Mouse (Mus musculus) frontal cortex, postnatal 25 days (tissue): ENCODE data around the gene Zfhx3.
A peak's percentile ranks its signal among the peaks of the same experiment; 100 is the strongest.

Experiments used
- DNase-seq, 2 experiments: peaks; one replicate each; pipeline ENCODE4 v3.0.0; 2022; ENCODE audit warnings: low spot score in 2 of 2

Zfhx3 gene

DNA sequence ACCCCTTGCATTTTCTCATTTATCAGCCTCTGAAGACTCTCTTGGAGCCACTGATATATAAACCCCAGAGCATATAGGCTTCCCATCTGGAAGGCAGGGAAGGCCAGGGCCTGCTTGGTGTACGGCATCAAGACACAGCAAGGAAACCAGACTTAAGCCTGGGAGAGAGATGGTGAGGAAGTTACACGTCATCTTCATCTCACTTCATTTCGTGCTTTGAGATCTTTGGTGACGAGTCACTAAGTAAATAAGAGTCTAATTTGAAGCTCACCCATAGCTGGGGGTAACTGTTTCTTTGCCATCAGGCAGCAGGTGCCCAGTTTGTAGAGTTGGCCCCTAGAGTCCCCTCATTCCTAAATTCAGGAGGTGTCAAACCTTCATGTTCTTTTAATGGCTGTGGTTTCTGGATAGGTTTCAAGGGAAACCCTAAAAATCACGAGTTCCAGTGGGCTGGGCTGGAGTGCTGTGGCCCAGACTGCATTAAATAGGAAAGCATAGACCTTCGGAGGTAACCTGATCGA, 773.9 kb downstream of the Zfhx3 start:
- DNase-seq = no peak

DNA sequence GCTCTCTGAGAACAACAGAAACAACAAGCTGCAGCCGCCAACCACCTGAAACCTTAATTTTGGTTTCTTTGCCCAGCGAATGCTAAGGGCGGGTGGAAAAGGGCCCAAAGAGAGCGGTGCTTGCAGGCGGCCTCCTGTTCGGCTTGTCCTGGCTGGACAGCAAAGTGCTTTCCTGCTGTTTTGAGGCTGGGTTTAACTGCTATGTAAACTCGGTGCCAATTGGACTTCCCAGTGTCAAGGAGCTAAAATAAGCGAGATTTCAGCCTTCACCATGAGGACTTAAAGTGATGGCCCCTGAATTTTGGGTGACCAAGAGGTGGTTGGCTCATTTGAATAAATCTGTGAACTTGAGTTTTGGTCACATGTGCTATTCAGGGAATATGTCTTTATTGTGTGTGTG, 775.1 kb downstream of the Zfhx3 start:
- no peak for DNase-seq

DNA sequence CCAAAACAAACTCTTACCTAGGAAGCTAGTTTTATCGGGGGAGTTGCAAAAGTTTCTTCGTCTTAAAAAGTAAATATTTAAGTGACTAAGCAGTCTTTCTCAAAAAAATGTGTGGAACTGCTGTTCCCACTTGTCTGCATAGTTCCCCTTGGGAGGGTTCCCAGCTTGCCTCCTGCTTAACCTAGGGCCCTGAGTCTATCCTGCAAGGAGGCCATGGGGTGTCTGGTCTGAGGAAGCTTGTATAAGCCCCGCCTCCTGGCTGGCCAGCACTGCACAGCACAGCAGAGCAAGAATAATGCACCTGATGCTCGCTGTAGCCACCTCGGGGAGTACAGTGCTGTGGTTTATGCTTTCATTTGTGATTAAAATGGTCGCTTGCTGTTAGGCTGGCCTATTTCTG, 775.6 kb downstream of the Zfhx3 start:
- no peak for DNase-seq

DNA sequence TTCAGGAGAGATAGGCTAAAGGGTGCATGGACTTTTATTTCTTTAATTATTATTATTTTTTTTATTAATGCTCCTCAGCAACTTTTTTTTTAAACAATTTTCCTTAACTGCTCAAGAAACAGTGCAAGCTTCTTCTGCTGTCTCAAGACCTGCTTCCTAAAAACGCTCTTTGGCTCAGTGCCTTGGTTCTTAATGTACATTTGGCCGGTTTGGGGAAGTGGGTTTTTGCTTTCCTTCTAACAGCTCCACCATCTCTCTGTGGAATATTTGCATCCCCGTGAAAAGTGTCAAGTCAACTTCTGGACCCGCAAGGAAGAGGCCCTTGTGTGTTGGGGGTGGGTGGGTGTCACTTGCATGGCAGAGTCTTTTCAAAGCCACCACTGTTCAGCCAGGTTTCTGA, 778.4 kb downstream of the Zfhx3 start:
- DNase-seq = no peak

DNA sequence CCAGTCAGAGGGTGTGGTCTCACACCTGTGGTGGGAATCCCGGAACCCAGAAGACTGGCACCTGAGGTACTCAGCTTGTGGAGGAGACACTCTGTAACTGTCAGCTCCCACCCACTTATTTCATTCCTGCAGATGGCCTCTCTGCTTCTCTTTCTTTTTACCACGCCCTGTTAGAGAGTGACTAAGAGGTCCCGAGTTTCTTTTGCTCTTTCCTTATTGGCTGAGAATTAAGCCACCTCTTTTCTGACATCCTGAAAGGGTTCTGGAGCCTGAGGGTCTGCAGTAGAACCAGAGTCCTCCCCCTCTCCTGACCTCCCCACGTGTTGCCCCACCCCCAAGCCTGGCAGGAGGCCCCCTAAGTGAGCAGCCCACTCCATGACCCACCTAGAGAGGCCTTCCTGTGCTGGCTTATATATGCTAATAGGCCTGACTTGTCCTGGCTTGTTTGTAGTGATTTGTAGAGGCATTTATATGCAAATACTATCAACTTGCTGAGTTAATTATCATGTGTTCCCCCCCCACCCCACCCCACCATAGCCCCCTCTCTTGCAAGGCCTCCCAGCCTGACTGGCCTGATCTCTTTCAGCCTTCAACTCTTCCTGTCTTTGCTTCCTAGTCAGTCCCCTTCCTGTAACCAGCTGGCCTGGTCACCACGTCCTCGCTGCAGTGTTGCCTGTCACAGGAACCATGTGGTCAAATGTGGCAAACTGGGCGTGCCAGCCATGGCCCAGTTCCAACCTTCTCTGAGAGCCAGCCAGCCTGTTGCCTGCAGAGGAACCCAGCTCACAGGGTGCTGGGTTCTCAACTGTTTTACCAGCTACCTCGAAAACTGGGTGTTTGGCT, 780.4 kb downstream of the Zfhx3 start:
- no peak for DNase-seq

DNA sequence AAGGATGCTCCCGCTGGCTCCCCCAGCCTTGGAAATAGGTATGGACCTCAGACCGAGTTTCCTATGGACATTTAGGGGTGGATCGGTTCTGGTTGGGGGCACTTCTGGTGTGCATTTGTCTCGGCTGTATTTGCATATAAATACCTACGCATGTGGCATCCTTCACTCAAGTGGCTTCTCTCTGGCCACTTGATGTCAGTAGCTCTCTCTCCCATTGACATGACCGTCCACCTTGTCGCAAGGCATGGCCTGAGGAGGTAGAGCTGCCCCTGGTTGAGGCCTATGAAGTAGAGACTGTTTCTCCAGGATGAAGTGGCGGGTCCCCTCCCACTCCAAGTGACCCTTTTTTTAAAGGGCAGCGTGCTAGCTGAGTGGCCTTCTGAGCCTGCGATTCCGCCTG, 781.2 kb downstream of the Zfhx3 start:
- no peak for DNase-seq

DNA sequence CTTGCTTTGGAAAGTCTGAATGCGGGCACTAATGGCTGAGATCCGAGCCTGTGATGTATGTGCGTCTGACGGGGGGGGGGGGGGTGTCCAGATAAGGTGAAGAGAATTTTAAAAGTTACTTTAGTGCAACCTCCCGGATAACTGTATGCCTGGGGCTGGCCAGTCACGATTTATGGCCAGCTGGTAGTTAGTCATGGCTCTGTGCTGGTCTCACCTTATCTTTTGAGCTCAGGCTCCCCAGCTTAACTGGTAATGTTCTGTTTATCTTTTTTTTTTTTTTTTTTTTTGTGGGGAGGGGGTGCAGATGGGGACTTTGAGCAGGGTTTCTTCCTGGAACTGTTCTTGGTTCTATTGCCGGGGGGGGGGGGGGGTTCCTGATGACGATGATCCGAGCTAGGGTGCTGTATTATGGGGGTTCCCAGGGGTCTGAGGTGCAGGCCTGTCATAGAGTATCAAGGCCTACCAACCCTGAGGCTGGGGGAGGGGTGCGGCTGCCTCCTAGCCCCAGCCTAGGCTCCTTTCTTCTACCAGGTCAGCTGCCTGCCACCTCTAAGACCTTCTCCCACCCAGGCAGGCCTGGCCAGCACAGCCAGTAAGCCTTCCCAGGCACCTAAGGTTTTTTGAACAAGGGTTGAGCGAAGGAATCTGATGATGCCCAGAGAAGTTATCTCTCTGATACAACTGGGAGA, 782.5 kb downstream of the Zfhx3 start:
- no peak for DNase-seq

DNA sequence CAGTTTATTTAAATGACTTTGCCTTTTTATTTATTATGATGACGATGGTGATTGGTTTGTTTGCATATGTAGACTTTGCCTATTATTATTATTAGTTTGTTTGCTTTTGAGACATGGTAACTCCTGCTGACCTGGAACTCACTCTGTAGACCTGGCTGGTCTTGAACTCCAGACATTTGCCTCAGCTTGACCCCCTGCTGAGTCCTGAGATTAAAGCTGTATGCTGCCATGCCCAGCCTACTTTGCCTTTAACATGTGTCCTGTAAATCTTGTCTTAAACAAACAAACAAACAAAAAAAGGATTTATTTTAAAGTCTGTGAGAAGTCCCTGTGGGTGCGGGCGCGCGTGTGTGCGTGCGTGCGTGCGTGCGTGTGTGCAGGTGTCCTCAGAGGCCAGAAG, 783.2 kb downstream of the Zfhx3 start:
- no peak for DNase-seq

DNA sequence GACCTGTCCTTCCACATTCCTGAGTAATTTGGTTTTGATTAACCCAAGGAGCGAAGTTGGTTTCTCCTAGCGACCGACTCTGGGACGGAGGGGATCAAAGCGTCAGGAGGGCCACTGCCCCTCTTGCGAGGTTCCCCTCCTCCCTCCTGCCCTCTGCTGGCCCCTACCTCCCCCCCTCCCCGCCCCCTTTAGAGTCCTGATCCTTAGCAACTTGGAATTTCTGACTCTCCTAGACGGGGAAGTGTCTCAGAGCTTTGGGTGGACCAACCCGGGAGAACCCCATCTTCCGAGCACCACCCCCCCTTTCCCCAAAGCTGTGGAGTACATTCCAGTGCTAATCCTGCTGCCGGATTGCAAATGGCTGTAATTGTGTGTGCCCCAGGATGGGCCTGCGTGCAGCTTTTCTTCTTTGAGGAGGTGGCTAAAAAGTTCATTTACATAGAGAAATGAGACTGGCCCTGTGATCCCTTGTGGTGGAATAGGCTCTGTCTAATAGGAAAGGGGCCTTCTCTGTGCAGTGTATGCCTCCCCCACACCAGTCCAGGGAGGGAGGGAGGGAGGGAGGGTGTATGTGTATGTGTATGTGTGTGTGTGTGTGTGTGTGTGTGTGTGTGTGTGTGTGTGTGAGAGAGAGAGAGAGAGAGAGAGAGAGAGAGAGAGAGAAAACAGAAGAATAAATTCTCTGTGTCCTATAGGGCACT, 784.2 kb downstream of the Zfhx3 start:
- no peak for DNase-seq

DNA sequence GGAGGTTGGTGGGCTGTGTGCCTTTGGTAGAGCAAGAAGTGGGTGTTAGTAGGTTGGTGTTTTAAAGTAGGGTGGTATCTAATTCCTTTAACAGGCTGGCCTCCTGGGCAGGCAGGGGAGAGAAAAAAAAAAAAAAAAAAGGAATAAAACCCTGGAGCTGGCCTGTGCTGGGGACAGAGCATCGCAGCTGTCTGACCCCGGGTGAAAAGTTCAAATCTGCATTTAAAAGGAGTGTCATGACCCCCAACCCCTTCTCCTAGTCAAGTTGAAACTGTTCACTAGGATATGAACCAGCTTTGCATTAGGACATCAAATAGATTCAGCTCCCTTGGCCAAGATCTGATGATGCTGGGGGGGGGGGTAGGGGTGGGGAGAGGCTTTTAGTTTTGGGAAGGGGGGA, 786.7 kb downstream of the Zfhx3 start:
- DNase-seq = no peak

DNA sequence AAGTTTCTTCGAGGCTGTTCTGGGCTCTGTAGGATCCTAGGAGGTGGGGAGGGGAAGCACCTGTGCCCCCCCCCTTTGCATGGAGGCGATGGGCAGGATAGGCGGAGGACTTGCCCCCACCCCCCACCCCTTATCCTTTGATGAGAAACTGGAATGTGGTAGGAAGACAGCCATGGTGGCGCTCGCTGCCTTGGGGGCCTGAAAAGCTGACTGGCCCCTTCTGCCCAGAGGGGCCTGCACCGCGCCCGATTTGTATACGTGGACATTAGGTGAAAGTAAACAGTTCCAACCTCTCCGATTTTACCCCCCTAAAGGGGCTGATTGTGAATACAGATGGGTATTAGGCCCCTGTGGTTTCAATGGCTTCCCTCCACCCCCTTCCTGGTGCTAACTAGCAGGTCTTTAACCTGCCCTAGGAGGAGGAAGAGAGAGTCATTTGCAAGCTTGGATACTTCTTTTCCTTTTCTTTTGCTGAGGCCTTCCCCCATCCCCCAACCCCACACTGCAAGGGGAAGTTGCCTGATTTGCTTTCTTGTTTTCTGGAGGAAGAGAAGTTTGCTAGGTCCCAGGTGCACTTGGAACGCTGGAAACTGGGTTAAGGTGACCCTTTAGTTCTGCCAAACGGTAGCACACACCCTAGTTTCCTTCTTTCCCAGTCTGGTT, 787.4 kb downstream of the Zfhx3 start:
- DNase-seq = no peak

DNA sequence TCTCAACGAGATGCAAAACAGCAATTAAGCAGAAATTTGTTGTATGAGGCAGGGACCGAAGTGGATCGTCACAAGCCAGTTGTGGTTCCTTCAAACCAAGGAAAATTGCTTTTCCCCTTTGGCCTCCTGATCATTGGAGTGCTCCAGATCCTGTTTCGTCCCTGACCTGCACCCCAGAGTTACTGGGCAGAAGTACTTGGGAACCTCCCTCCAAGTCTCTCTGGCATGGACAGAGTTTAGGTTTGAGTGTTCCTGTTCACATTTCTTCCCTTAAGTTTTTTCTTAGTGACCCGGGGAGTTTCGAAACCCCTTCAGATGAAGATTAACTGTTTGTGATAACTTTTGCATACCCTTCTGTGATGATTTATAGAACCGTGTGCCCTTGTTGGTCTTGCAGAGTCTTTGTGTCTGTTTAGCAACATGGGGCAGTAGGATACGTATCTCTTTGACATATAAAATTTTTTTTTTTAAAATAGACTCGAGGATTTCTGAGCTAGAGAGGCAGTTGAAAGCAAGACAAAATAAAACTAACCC, 788.5 kb downstream of the Zfhx3 start:
- DNase-seq = no peak

DNA sequence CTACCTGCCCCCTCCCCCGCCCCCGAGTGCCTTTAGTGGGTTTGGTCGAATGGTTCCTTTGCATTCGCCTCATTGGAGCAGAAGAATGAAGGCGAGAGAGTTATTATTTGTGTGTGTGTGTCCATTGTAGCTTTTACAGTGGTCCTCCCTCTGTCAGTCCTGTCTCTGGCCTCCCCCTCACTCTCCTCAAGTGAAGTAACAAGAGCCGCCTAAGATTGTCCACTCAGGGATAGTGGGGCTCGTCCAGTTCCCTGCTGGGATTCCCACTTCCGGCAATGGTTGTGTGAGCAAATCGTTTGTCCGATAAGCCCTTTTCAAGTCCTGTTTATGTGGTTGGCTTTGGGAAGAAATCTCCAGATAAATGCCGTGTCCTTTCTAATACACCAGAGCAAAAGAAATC, 790.1 kb downstream of the Zfhx3 start:
- no peak for DNase-seq

DNA sequence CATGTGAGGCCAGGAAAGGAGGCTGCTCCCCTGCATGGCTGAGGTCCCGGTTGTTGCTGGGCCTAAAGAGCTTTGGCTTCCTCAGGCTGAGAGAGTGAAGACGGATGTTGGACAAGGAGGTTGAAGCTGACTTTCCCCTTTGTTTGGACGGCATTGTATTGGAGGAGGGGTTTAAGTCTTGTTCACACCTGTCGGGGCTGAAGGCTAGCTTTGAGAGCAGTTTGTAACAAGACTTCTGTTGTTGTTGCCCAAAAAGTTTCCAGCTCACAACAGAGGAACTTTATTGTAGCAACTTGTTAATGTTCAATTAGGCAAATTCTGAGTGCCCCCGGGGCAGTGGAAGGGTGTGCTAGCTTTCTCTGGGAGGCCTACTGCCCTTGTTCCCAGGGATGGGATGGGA, 790.9 kb downstream of the Zfhx3 start:
- DNase-seq = no peak

DNA sequence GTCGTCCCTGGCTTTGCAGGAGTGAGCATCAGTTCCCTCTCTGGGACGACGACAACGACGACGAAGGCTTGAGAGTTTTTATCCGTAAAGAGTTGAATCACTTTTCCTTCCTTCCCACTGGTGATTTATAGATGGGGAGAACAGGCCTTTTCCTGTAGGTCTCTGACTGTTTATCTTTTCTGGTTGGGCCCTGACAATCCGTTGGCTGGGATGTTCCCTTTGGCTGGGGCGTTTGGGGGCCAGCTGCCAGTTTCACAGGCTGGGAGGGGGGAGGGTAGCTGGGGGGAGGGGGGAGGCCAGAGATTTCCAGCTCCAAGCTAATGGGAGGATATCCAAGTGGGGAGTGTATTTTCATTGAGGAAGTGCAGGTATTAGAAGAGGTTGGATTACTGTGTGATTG, 794.0 kb downstream of the Zfhx3 start:
- DNase-seq = no peak

DNA sequence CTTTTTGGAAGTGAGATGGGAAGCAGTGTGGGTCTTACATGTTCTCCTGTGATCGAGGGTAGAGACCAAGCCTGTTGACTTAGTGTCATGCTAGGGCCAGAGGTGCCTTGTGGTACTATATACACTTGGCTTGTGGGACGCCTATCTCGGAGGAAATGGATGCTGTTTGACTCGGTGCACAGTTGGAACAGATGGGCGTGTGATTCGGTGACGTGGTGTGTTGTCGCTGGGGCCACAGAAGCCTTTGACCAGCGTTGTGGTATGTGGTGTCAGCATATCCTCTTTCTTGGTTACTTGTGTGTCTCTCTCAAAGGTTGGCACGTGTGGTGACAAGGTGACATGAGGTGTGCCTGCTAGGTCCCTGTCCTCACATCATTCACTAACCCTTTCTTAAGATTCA, 795.7 kb downstream of the Zfhx3 start:
- no peak for DNase-seq

DNA sequence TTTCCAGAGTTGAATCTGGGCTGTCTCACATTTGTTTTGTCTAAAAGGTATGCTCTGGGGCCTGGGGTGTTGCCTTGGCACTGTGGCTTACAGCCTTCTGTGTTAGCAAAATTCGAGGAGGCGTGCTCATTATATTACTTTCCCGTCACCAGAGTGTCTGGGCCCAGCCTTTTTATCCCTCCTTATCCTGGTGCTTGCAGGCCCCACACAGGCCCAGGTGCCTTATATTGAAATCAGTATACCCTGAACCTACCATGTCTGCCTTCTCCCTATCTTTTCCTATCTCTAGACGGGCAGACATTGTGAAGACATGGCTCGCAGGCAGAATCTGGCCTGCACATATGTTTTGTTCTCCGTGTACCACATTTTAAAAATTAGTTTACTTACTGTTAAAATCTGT, 797.1 kb downstream of the Zfhx3 start:
- no peak for DNase-seq

DNA sequence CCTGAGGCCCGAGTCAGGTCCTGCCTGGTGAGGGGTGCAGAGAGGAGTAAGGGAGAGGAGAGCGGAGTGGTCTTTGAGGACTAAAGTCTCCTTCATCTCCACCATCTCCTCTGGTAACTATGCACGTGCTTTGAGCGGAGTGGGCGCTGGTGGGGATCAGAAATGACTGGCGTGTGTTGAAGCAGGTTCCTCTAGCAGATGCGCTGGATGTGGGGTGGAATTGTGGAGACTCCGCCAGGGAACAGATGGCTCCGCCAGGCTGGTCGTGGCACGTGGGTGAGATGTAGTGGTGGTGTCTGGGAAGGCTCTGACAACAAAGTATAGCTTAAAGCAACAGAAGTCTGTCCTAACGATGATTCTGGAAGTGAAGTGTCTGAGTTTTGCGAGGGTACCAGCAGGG, 798.0 kb downstream of the Zfhx3 start:
- peak; percentile 61 to 73 for DNase-seq

DNA sequence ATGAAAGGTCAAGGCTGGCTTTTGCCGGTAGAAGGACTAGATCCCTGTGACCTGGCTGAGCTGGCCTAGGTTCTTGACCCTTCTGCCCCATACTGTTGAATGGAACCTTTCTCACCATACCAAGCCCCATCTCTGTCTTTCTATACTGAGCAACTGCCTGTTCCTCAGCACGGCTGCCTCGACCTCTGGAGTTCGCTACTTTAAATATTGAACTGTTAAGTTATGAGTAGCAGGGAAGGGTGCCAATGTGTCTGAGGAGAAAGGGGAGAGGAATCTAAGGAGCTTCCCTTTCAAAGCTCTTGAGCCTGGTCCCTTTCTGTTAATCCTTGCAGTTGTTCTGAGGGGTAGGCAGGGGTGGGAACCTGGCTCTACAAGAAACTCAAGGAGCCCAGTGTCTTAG, 799.2 kb downstream of the Zfhx3 start:
- no peak for DNase-seq

DNA sequence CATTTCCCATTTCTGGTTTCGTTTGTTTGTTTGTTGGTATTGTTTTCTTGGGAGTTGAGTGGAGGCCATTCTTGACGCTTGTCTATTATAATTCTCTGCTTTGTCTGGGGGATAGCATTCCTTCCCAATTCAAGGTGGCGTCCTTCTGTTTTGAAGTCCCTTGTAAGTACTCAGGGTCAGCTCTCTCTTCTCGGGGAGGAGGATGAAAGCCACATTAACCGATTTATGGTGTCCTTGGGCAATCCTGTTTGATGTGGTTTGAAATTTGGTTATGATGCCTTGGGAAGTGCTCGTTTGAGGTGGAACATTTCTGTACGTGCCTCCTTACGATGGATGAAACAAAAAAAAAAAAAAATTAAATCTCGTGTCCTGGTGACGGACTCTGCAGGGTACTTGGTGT, 800.0 kb downstream of the Zfhx3 start:
- no peak for DNase-seq

DNA sequence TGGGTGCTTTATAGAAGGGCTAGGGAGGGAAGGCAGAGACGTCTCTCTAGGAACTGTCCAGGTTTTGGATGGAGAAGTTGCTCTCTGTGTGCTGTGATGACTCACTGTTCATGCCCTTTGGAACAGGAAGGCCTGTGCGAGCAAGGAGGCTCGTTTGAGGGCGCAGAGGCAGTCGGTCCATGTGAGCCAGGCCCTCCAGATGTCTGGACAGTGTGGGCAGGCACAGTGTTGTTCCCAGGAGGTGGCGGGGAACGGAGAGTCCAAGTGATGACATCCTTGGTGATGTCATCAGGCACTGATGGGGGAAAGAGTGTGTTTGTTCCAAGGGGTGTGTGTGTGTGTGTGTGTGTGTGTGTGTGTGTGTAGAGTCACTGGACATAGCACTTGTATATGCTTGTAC, 800.8 kb downstream of the Zfhx3 start:
- no peak for DNase-seq

DNA sequence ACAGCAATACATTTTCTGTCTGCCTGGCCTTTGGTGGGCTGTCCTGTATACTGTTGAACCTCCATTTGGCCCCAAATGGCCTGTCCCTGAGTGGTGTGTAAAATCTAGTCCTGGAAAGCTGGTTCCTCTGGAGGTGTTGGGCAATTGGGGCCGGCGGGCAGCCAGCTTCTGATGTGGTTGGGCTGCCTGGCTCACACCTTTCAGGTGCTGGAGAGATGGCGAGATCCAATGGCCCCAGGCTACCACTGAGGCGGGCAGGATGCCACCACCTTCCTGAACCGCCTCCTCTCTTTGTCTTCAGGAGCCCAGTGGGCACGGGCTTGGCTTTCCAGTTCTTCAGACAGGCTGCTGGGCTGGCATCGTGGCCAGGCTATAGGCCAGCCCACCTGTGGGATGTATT, 803.1 kb downstream of the Zfhx3 start:
- DNase-seq = no peak
